Mouse (Mus musculus): ENCODE measurements around the gene Ppp2r5a. TPM values are rescaled to one million over a fixed set of nuclear protein-coding genes. Genes with fewer than 3 reads are reported as not detected.
A peak's percentile ranks its signal among the peaks of the same experiment; 100 is the strongest.

Gene Ppp2r5a
- polyA plus RNA-seq (2015; fragmentation: Nextera tagmentation; extraction: Ambion mirVana): 22.8 and 27.2 TPM in 2 replicates

DNA sequence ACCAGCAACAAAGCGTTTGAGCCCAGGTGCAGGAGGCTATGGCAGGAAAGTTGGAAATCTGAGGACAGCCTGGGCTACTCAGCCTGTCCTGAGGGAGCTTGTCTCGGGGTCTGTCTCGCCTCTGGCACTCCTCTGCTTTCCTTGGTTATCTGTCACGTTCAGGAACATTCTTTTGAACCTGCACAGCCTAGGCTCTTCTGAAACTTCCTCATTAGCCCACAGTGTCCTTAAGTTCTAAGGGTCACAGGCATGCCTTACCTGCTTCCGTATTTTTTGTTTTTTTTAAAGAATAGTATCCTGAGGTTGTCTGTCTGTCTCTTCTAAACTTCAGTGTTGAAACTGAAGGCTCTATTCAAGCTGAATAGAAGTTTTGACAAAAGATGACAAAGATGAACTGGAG, at the start of gene Ppp2r5a:
TSS of gene Ppp2r5a (minus strand) at position 199 of the 400 bp plus-strand sequence.
- Histone ChIP-seq H3K4me1 (ENCODE audit: control insufficient read depth, insufficient read depth, low read length) (peaks cover 5% of the 10 kb centered on the region; the same call in 1 of the 2 replicates), H3K36me3 (ENCODE audit: control insufficient read depth, insufficient read depth) (no peaks in the 10 kb centered on the region), H3K27ac (ENCODE audit: low read length) (no peak within 1 kb of the TSS; the same call in 1 of the 2 replicates), H3K27me3 (ENCODE audit: control insufficient read depth, insufficient read depth, low read length) (no peaks in the 10 kb centered on the region), H3K9me3 (replicated peaks; ENCODE audit: control insufficient read depth, low read length) (no peaks in the 10 kb centered on the region), H3K4me2 (ENCODE audit: low read depth, low read length) (no peak within 1 kb of the TSS), H3K4me3 (ENCODE audit: low read length) (no peak within 1 kb of the TSS), H3K9ac (ENCODE audit: low read length) (no peak within 1 kb of the TSS)
- no peak for ATAC-seq (replicated peaks; ENCODE audit: extremely low read depth, insufficient read depth, low FRiP score)
- 47% methylated on average over 5 of the region's 5 CpGs for WGBS

DNA sequence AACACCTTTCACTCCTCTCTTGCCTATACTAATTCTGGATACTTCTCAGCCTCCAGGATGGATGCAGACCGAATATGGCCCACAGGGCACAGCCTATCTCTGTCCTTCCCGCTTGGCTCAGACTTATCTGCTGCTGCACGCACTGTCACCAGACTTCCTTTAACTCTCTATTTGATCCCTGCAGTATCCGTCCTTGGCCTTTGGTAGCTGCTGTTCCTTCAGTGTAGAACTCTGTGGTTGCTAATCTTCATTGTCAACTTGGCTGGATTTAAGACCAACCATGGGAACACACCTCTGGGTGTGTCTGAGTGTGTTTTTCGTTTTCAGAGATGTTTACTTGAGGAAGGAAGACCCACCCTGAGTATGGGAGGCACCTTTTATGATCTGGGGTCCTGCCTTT, 47.5 kb upstream of the Ppp2r5a start:
- Histone ChIP-seq H3K27me3 (ENCODE audit: control insufficient read depth, insufficient read depth, low read length) (no peaks in the 10 kb centered on the region), H3K4me2 (ENCODE audit: low read depth, low read length) (no peak overlapping the region), H3K36me3 (ENCODE audit: control insufficient read depth, insufficient read depth) (no peaks in the 10 kb centered on the region), H3K4me1 (ENCODE audit: control insufficient read depth, insufficient read depth, low read length) (peaks cover 38% of the 10 kb centered on the region), H3K9ac (ENCODE audit: low read length) (no peak overlapping the region), H3K9me3 (replicated peaks; ENCODE audit: control insufficient read depth, low read length) (no peaks in the 10 kb centered on the region), H3K4me3 (ENCODE audit: low read length) (no peak overlapping the region), H3K27ac (ENCODE audit: low read length) (no peak overlapping the region)
- 27% methylated on average over 5 of the region's 5 CpGs for WGBS
- peak; percentile 46; the same call in 1 of the 2 replicates for ATAC-seq (replicated peaks; ENCODE audit: extremely low read depth, insufficient read depth, low FRiP score)

DNA sequence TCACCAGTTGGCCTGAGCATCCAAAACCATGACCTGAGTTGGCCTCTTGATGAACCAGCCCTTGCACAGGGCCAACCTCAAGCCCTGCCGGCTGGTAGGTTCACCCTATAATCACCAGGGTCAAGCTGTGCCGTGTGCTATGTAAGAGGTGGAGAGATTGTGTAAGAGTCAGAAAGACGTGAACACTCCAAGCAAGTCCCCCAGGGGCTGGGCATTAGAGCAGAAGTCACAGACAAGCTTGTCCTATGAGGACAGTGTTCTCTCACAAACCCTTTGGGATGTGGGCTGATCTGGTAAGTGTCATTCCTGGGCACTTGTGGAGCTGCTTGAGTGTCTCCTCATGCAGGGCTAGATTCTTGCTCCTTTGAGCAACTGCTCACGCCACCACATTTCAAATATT, 46.5 kb upstream of the Ppp2r5a start:
- 66% methylated on average over 4 of the region's 4 CpGs for WGBS
- no peak overlapping the region for H3K9ac ChIP-seq (ENCODE audit: low read length)
- H3K4me2 ChIP-seq (ENCODE audit: low read depth, low read length): no peak overlapping the region
- H3K27ac ChIP-seq (ENCODE audit: low read length): no peak overlapping the region
- no peaks in the 10 kb centered on the region for H3K36me3 ChIP-seq (ENCODE audit: control insufficient read depth, insufficient read depth)
- H3K4me3 ChIP-seq (ENCODE audit: low read length): no peak overlapping the region
- ATAC-seq (replicated peaks; ENCODE audit: extremely low read depth, insufficient read depth, low FRiP score): no peak
- H3K9me3 ChIP-seq (replicated peaks; ENCODE audit: control insufficient read depth, low read length): no peaks in the 10 kb centered on the region
- no peaks in the 10 kb centered on the region for H3K27me3 ChIP-seq (ENCODE audit: control insufficient read depth, insufficient read depth, low read length)
- H3K4me1 ChIP-seq (ENCODE audit: control insufficient read depth, insufficient read depth, low read length): peaks cover 30% of the 10 kb centered on the region

DNA sequence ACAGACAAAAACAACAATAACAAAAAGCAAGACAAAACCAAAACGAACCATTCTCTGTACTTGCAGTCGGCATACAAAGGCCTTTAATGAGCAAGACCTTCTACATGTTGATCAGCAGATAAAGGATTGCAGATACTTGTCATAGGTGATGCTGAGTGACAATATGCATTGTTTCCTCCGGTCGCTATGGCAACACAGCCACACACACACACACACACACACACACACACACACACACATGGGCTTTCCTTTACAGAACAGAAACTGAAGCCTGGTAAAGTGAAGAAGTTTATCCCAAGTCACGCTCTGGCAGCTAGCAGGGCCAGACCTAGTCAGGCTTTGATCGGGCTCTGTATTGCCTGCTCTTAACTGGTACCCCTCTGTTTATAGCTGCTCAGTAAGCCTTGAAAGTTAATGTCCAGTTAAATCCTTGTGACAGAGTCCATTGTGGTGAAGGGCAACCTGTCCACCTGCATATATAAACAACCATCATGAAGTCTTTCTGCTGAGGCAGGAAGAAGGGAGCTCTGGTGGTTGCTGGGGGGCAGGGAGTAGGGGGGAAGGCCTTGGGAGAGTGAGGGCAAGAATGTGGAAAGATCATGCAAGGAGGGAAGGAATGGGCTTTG, 44.4 kb upstream of the Ppp2r5a start:
- H3K27me3 ChIP-seq (ENCODE audit: control insufficient read depth, insufficient read depth, low read length): no peaks in the 10 kb centered on the region
- no peaks in the 10 kb centered on the region for H3K36me3 ChIP-seq (ENCODE audit: control insufficient read depth, insufficient read depth)
- no peak overlapping the region for H3K4me2 ChIP-seq (ENCODE audit: low read depth, low read length)
- H3K27ac ChIP-seq (ENCODE audit: low read length): no peak overlapping the region
- H3K9me3 ChIP-seq (replicated peaks; ENCODE audit: control insufficient read depth, low read length): no peaks in the 10 kb centered on the region
- H3K4me3 ChIP-seq (ENCODE audit: low read length): no peak overlapping the region
- 78% methylated on average over 6 of the region's 6 CpGs for WGBS
- peaks cover 21% of the 10 kb centered on the region for H3K4me1 ChIP-seq (ENCODE audit: control insufficient read depth, insufficient read depth, low read length)
- ATAC-seq (replicated peaks; ENCODE audit: extremely low read depth, insufficient read depth, low FRiP score): no peak
- H3K9ac ChIP-seq (ENCODE audit: low read length): no peak overlapping the region

DNA sequence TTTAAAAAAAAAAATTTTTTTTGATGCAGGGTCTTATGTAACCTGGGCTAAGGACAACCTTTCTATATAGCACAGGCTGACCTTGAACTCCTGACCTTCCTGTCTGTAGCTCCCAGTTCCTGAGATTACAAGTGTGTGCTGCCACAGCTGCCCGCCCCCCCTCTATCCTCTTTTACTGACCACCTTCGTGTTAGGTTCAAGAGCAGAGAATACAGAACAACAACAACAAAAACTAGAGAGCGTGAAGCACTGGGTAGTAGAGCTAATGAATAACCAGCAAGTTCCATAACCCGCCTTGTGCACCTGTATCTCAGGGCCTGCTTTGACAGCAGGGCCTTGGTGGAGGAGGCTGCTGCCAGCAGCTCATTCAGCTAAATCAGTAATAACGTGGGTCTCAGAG, 43.2 kb upstream of the Ppp2r5a start:
- Histone ChIP-seq H3K27me3 (ENCODE audit: control insufficient read depth, insufficient read depth, low read length) (no peaks in the 10 kb centered on the region), H3K9me3 (replicated peaks; ENCODE audit: control insufficient read depth, low read length) (no peaks in the 10 kb centered on the region), H3K4me2 (ENCODE audit: low read depth, low read length) (no peak overlapping the region), H3K9ac (ENCODE audit: low read length) (no peak overlapping the region), H3K36me3 (ENCODE audit: control insufficient read depth, insufficient read depth) (no peaks in the 10 kb centered on the region), H3K4me1 (ENCODE audit: control insufficient read depth, insufficient read depth, low read length) (peaks cover 21% of the 10 kb centered on the region), H3K4me3 (ENCODE audit: low read length) (no peak overlapping the region), H3K27ac (ENCODE audit: low read length) (no peak overlapping the region)
- ATAC-seq (replicated peaks; ENCODE audit: extremely low read depth, insufficient read depth, low FRiP score): no peak
- WGBS: 64% methylated on average over 5 of the region's 5 CpGs

DNA sequence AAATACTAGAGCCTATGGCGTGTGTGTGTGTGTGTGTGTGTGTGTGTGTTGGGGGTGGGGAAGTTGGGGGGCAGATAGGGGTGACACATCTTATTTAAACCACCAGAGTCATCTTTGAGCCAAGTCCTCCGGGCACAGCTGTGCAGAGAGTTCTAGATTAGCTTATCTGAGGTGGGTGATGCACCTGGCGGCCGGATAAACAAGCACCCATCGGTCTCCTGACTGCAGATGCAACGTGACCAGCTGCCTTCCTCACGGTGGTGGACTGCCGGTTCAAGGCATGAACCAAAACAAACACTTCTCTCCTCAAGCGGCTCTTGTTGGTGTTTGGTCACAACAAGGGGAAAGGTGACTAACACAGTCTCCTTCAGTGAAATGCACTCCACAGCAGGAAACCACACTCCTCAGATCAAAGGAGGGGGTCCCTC, 42.8 kb upstream of the Ppp2r5a start:
- WGBS: 54% methylated on average over 9 of the region's 9 CpGs
- H3K36me3 ChIP-seq (ENCODE audit: control insufficient read depth, insufficient read depth): no peaks in the 10 kb centered on the region
- no peak overlapping the region for H3K4me3 ChIP-seq (ENCODE audit: low read length)
- H3K9ac ChIP-seq (ENCODE audit: low read length): no peak overlapping the region
- H3K27me3 ChIP-seq (ENCODE audit: control insufficient read depth, insufficient read depth, low read length): no peaks in the 10 kb centered on the region
- no peak overlapping the region for H3K27ac ChIP-seq (ENCODE audit: low read length)
- H3K9me3 ChIP-seq (replicated peaks; ENCODE audit: control insufficient read depth, low read length): no peaks in the 10 kb centered on the region
- ATAC-seq (replicated peaks; ENCODE audit: extremely low read depth, insufficient read depth, low FRiP score): peak; percentile 43
- H3K4me1 ChIP-seq (ENCODE audit: control insufficient read depth, insufficient read depth, low read length): peaks cover 21% of the 10 kb centered on the region
- H3K4me2 ChIP-seq (ENCODE audit: low read depth, low read length): no peak overlapping the region; the same call in 1 of the 2 replicates

DNA sequence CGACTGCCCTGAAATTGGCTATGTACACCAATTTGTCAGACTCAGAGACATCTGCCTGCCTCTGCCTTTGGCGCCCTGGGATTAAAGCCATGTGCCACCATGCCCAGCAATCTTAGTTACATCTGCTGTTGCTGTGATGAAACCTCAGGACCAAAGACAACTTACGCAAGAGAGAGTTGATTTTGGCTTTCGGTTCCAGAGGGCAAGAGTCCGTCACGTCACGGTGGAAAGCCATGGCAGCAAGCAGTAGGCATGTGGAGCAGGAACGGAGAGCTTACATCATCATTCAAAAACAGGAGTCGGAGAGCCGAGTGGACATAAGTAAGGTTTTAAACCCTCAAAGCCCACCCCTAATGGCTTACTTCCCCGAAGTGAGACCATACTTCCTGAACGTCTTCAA, 42.3 kb upstream of the Ppp2r5a start:
- H3K27me3 ChIP-seq (ENCODE audit: control insufficient read depth, insufficient read depth, low read length): no peaks in the 10 kb centered on the region
- no peaks in the 10 kb centered on the region for H3K36me3 ChIP-seq (ENCODE audit: control insufficient read depth, insufficient read depth)
- no peaks in the 10 kb centered on the region for H3K9me3 ChIP-seq (replicated peaks; ENCODE audit: control insufficient read depth, low read length)
- peak overlapping the region; percentile 19; the same call in 1 of the 2 replicates for H3K4me2 ChIP-seq (ENCODE audit: low read depth, low read length)
- no peak overlapping the region for H3K4me3 ChIP-seq (ENCODE audit: low read length)
- H3K9ac ChIP-seq (ENCODE audit: low read length): no peak overlapping the region
- WGBS: 76% methylated on average over 12 of the region's 12 CpGs
- peaks cover 18% of the 10 kb centered on the region for H3K4me1 ChIP-seq (ENCODE audit: control insufficient read depth, insufficient read depth, low read length)
- no peak for ATAC-seq (replicated peaks; ENCODE audit: extremely low read depth, insufficient read depth, low FRiP score)
- no peak overlapping the region for H3K27ac ChIP-seq (ENCODE audit: low read length)

DNA sequence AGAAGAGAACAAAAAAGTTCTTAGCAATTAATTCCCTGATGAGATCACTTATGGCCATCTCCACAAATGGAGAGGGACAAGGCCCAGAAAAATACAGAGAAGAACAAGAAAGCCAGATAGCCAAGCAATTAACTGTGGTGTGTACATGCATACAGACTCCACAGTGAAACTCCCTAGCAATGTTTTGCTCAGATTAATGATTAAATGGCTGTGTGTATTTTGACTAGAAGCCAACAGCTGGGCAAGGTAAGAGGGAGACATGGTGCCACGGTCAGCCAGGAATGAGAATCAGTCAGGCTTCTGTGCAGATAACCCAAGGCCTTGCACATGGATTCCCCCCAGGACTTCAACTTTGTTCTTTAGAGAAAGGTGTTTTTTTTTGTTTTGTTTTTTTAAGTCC, 41.4 kb upstream of the Ppp2r5a start:
- Histone ChIP-seq H3K4me3 (ENCODE audit: low read length) (no peak overlapping the region), H3K9me3 (replicated peaks; ENCODE audit: control insufficient read depth, low read length) (no peaks in the 10 kb centered on the region), H3K9ac (ENCODE audit: low read length) (no peak overlapping the region), H3K4me2 (ENCODE audit: low read depth, low read length) (no peak overlapping the region), H3K36me3 (ENCODE audit: control insufficient read depth, insufficient read depth) (no peaks in the 10 kb centered on the region), H3K4me1 (ENCODE audit: control insufficient read depth, insufficient read depth, low read length) (peaks cover 11% of the 10 kb centered on the region), H3K27ac (ENCODE audit: low read length) (no peak overlapping the region), H3K27me3 (ENCODE audit: control insufficient read depth, insufficient read depth, low read length) (no peaks in the 10 kb centered on the region)
- ATAC-seq (replicated peaks; ENCODE audit: extremely low read depth, insufficient read depth, low FRiP score): no peak
- 56% methylated on average over 1 of the region's 1 CpGs for WGBS

DNA sequence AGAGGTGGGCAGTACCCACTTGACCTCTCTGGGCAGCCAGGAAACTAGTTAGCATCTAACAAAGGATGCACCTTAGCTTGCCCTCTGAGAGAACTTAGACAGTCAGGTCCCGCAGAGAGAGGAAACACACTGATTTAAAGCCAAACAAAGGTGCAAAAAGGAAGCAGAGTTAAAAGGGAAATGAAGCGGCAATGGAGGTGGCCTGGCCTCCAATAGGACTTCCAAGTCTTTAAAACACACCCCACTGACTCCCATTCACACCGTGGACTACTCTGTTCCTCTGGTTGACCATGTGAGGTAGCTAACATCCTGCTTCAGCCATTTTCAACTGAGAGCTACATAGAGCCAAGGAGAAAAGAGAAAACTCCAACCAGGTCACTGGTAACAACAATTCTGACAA, 35.9 kb upstream of the Ppp2r5a start:
- 62% methylated on average over 3 of the region's 3 CpGs for WGBS

More for the DNA sequence above, 35.9 kb upstream of the Ppp2r5a start:
- Histone ChIP-seq H3K4me3 (ENCODE audit: low read length) (no peak overlapping the region), H3K36me3 (ENCODE audit: control insufficient read depth, insufficient read depth) (no peaks in the 10 kb centered on the region), H3K4me1 (ENCODE audit: control insufficient read depth, insufficient read depth, low read length) (peaks cover 33% of the 10 kb centered on the region), H3K9ac (ENCODE audit: low read length) (no peak overlapping the region), H3K27ac (ENCODE audit: low read length) (no peak overlapping the region), H3K27me3 (ENCODE audit: control insufficient read depth, insufficient read depth, low read length) (no peaks in the 10 kb centered on the region), H3K4me2 (ENCODE audit: low read depth, low read length) (no peak overlapping the region), H3K9me3 (replicated peaks; ENCODE audit: control insufficient read depth, low read length) (no peaks in the 10 kb centered on the region)
- ATAC-seq (replicated peaks; ENCODE audit: extremely low read depth, insufficient read depth, low FRiP score): no peak

All from heart, embryonic 16.5 days (tissue).